22 mouse cellular contexts compared by ENCODE assay signal in the genomic region with DNA sequence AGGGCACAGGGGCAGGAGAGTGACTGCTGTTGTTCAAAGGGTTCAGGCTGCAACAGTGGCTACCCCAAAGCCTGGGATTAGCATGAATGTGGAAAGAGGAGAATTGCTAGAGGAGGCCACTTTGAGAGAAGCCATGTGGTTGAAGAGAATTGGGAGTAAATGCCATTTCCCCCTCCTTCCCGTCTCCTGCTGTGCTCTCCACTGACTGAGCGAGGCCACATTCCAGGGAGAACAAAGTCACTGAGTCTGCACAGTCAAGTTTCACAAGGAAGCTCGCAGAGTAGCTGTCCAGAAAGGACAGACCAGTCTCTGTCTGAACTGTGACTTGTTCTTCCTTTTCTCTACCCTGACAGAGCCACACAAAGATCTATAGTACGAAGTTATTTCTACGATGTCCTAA. TPM values are rescaled to one million over a fixed set of nuclear protein-coding genes. Genes with fewer than 3 reads are reported as not detected.
DNase-seq lines count a peak whose midpoint lies in the region; ATAC-seq and TF ChIP-seq lines count a peak whose summit lies in the region.
"Had no signal": no experiment of that assay in that cellular context is flagged by ENCODE, and none has a peak within 500 bp of the region (broad histone marks: within the 10 kb centered on the region; RNA-seq: fewer than 3 reads in every experiment).

No protein-coding gene starts in this region.

- no peak overlapping the region for H3K27ac ChIP-seq in ES-E14 (ENCODE audit: insufficient read depth, low read depth, low read length, poor library complexity, severe bottlenecking)
- H3K27ac ChIP-seq: embryonic facial prominence, embryonic 10.5 days; forebrain, embryonic 10.5 days; gastrocnemius, adult 2 months; hindbrain, postnatal 0 days; liver, embryonic 13.5 days had no signal

- no peaks in the 10 kb centered on the region for H3K79me3 ChIP-seq in C2C12 (ENCODE audit: low read depth)

- H3K4me3 ChIP-seq in C2C12 (ENCODE audit: insufficient read depth, poor library complexity, severe bottlenecking) (no peak overlapping the region), ES-E14 (ENCODE audit: insufficient read depth in 1 of 2, low read depth in 1 of 2, low read length in 2 of 2, poor library complexity in 1 of 2, severe bottlenecking in 1 of 2) (no peak overlapping the region)
- H3K4me3 ChIP-seq: embryonic facial prominence, embryonic 10.5 days; forebrain, embryonic 10.5 days; gastrocnemius, adult 2 months; liver, embryonic 13.5 days had no signal

- H3ac ChIP-seq in C2C12 (ENCODE audit: control insufficient read depth, insufficient read length, low read depth): no peak overlapping the region

- no peaks in the 10 kb centered on the region for H3K79me2 ChIP-seq in C2C12 (ENCODE audit: control insufficient read depth, insufficient read depth)

- DNase-seq in cerebellum, adult 9-10 months: peak; percentile 9
- DNase-seq in ES-E14 (ENCODE audit: low read depth, low spot score): peak; percentile 15
- DNase-seq in embryo, embryonic 10.5 days (ENCODE audit: low spot score): peak; percentile 19
- DNase-seq in spleen, adult 12 weeks (ENCODE audit: low spot score): no peak
- no peak for DNase-seq in heart, postnatal 25 days (ENCODE audit: low spot score)
- DNase-seq: adrenal gland, postnatal 36 days; gastrocnemius, adult 2 months; heart, postnatal 36 days; kidney, postnatal 36 days; liver, embryonic 13.5 days; lung, embryonic 14.5 days; lung, postnatal 36 days; right cerebral cortex, postnatal 14 days had no signal

- H3K4me1 ChIP-seq in ES-E14 (ENCODE audit: control insufficient read depth in 2 of 2, insufficient read depth in 2 of 2, low read length in 2 of 2, poor library complexity in 1 of 2): no peaks in the 10 kb centered on the region

- H3K36me3 ChIP-seq in C2C12 (ENCODE audit: control insufficient read depth, insufficient read depth): no peaks in the 10 kb centered on the region
- H3K36me3 ChIP-seq in ES-E14 (ENCODE audit: control insufficient read depth, insufficient read depth, low read length, poor library complexity, severe bottlenecking): no peaks in the 10 kb centered on the region
- H3K36me3 ChIP-seq: embryonic facial prominence, embryonic 10.5 days; forebrain, embryonic 10.5 days; liver, embryonic 13.5 days had no signal

- no peaks in the 10 kb centered on the region for H3K9me3 ChIP-seq in ES-E14 (ENCODE audit: control insufficient read depth, insufficient read depth, low read depth, low read length)
- H3K9me3 ChIP-seq: embryonic facial prominence, embryonic 10.5 days; forebrain, embryonic 10.5 days; liver, embryonic 13.5 days had no signal

- ATAC-seq in cerebellum, adult (ENCODE audit: insufficient number of reproducible peaks, low FRiP score, low TSS enrichment): no peak
- no peak for ATAC-seq in monocyte, adult 5-6 weeks (replicated peaks; ENCODE audit: insufficient number of reproducible peaks, low FRiP score, low TSS enrichment, poor library complexity, severe bottlenecking)
- ATAC-seq: forebrain, embryonic 16.5 days; hindbrain, postnatal 0 days; intestine, embryonic 16.5 days had no signal

- intact Hi-C loops in heart, postnatal 25 days (cut with DNase I): no loop called here

- H3K9ac ChIP-seq in ES-E14 (ENCODE audit: insufficient read depth, low read depth, low read length, poor library complexity, severe bottlenecking): no peak overlapping the region
- H3K9ac ChIP-seq: liver, embryonic 13.5 days; lung, embryonic 14.5 days had no signal

- in situ Hi-C loops in ES-E14 (cut with MboI; ENCODE audit: low sequenced_read_pairs in 2 of 2, unreplicated experiment in 2 of 2): no loop called here

- no peak for TF ChIP-seq CTCF in C2C12 (IDR thresholded peaks at IDR 0.05; ENCODE audit: control insufficient read depth, insufficient read depth, insufficient read length)

- H3K27me3 ChIP-seq in C2C12 (ENCODE audit: control insufficient read depth, insufficient read depth, insufficient read length): no peaks in the 10 kb centered on the region
- H3K27me3 ChIP-seq: CH12.LX; liver, embryonic 13.5 days had no signal

TF ChIP-seq in C2C12, 6 proteins besides CTCF, POLR2A, EP300 and RAD21:
- TF ChIP-seq MAX (IDR thresholded peaks at IDR 0.05) (no peak), CEBPB (IDR thresholded peaks at IDR 0.05; ENCODE audit: low read depth) (no peak), MYOG (IDR thresholded peaks at IDR 0.05; ENCODE audit: control insufficient read depth, extremely low read depth, insufficient read length) (no peak), USF1 (IDR thresholded peaks at IDR 0.05; ENCODE audit: low read depth) (no peak), FOSL1 (IDR thresholded peaks at IDR 0.05; ENCODE audit: insufficient read depth, low read length, poor library complexity, severe bottlenecking) (no peak), MYOD1 (IDR thresholded peaks at IDR 0.05; ENCODE audit: control insufficient read depth, insufficient read length, low read depth) (peak; percentile 56)

TF ChIP-seq in ES-E14, 5 proteins besides CTCF, POLR2A, EP300 and RAD21:
- TF ChIP-seq CHD2 (IDR thresholded peaks at IDR 0.05; ENCODE audit: low read depth, low read length): no peak
- TF ChIP-seq HCFC1 (IDR thresholded peaks at IDR 0.05; ENCODE audit: borderline replicate concordance, insufficient read depth, low read length): no peak
- TF ChIP-seq ZNF384 (IDR thresholded peaks at IDR 0.05; ENCODE audit: low read depth, low read length): no peak
- TF ChIP-seq MAFK (IDR thresholded peaks at IDR 0.05; ENCODE audit: insufficient read depth, low read depth, low read length): no peak
- TF ChIP-seq ZC3H11A (IDR thresholded peaks at IDR 0.05; ENCODE audit: borderline replicate concordance, low read depth, low read length): no peak

RNA-seq across cellular contexts. Expression of a gene that starts 47.9 kb away (rescaled TPM):
- polyA plus RNA-seq in C2C12 (2012; fragmentation: generic; extraction: Trizol): 18.0 TPM
- total RNA-seq in ES-E14 (2012; rRNA removed): 20.3 and 23.2 TPM in 2 replicates
- 19.9 to 46.8 TPM (median 23.3 TPM) in 3 replicates for total RNA-seq in monocyte, adult 5-6 weeks (2017)
- total RNA-seq in heart, postnatal 25 days (2021): 10 to 100 TPM; 14.3 to 15.4 TPM

Comparison
In these comparisons a context has a peak if more than half of its experiments do, and no peak if none do; other contexts are left out.
1. DNase-seq: peak in cerebellum, adult 9-10 months (single experiment), ES-E14 (single experiment) and embryo, embryonic 10.5 days (single experiment); none in spleen, adult 12 weeks (single experiment) and heart, postnatal 25 days (single experiment).